Mouse (Mus musculus) cerebellum, adult 8-10 months (tissue): ENCODE measurements around the gene Cyp27a1.

Experiments used
- DNase-seq: peaks from one replicate; pipeline ENCODE4 v3.0.0; 2022

The Cyp27a1 gene

DNA sequence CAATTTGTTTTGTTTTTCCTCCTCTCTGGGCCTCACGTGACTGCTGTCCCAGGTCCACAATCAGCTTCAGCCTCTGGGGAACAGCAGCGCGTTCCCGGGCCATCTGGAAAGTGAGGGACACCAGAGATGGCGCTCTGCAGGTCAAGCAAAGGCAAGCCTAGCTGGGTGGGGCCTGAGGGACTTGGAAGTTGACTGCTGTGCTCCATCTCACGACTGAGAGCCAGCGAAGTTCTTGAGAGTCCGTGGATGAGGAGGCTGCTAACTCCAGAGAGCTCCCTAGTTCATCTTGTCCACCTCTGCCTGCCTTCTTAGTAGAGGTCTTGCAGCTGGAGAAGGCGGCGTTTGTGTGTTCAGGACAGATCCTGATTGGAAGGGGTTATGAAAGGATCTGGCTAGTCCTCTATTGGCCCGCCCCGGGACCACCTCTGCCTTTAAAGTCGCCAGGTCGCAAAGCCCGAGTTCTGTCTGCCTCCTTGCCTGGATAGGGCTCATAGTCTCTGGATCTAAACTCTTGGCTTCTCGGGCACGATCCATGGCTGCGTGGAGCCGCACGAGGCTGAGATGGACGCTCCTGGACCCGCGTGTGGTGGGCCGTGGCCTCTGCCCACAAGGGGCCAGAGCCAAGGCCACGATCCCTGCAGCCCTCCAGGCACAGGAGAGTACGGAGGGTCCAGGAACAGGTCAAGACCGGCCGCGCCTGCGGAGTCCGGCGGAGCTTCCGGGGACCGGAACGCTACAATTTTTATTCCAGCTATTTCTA, at the start of gene Cyp27a1:
Cyp27a1 (plus strand) TSS at position 476 of the 760 bp plus-strand sequence.
- DNase-seq, result peak; percentile 17

DNA sequence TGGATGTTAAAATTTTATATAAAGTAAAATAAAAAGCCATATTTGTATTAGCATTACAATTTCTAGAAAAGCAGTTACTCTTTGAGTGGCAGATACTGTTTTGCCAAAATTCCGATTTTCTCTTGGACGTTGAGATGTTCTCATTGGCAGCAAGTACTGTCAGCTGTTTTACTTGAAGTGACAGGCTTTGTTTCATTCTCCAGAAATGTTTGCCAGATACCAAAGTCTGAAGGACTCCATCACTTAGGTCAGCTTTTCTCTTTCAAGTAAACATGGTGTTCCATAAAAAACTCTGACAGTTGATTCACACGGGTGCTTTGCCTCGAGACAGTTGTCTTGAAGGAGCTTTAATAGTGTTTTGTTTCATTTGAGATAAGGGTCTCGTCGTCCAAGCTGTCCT, 48.2 kb upstream of the Cyp27a1 start:
- no peak for DNase-seq

DNA sequence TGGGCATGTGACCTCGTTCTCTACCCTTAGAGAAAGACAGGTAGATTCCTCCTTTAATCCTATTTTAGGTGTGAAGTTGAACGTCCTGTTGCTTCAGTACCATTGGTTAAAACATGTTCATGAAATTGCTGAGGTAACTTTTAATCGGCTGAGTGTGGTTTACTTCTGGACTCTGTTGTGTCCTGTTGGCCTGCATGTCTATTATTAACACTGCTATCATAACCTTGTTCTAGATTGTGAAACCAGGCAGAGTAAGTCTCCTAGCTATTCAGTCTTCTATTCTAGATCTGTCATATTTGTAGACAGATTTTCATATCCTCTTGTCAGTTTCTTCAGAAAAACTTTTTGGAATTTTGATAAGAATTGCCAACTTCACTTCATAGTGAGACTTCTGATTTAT, 45.0 kb upstream of the Cyp27a1 start:
- DNase-seq, result no peak

DNA sequence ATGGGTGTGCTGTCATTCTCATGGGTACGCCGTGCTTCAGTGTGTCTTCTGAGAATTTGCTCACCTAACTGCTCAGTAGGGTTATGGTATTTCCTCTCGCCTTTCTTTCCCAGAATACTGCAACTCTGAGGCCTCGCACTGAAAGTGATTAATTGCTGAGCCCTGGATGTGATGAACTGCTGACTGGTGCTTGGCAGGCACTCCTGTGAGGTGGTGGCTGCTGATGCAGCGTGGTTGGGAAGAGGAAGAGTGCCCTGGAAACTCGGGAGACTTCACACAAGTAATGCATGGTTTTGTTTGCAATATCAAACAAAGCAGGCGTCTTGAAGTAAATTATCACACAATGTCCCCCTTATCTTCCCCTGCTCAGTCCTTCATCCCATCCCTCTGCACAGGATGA, 40.6 kb upstream of the Cyp27a1 start:
- no peak for DNase-seq

DNA sequence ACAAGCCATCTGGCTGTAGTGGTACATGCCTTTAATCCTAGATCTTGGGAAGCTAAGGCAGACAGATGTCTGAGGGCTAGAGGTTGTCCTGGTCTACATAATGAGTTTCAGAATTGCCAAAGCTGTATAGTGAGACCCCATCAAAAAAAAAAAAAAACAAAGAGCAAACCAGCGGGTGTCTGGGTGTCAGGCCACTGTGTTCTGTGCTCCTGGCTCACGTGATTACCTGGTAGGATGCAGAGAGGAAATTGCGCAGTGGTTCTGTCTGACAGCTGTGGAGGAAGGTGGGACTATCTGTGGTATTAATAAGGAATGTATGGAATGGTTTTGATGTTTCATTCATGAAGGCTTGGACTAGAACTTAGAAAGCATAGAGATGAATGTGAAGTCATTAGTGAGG, 36.5 kb upstream of the Cyp27a1 start:
- DNase-seq, result no peak

DNA sequence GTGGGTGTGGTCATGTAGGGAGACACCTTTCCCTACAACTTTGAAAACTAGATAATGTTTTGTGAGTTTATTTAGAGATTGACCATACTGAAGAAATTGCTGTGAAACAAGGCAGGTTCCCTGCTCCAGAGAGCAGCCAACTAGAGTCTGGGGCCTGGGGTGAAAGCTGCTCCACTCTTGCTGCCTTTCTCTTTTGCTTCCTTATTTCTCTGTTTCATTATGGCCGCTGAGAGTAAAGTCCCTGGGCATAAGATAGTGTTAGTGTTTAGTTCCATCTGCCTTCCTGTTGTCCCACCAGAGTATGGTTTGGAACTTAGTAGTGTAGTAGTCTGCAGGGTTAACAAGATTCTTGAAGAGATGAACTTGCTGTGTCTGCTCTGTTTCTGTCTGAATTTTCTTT, 35.5 kb upstream of the Cyp27a1 start:
- no peak for DNase-seq

DNA sequence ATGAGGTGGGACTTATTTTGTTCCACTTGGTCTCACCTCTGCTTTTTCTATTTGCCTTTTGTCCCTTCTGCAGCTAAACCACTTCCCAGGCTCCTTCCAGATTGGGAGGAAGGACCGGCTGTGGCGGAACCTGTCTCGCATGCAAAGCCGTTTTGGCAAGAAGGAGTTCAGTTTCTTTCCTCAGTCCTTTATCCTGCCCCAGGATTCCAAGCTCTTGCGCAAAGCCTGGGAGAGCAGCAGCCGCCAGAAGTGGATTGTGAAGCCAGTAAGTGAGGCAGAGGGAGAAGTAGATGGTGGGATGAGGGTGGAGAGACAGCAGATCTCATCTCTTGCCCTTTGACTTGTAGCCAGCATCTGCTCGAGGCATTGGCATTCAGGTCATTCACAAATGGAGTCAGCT, 26.2 kb upstream of the Cyp27a1 start:
- DNase-seq, result no peak

DNA sequence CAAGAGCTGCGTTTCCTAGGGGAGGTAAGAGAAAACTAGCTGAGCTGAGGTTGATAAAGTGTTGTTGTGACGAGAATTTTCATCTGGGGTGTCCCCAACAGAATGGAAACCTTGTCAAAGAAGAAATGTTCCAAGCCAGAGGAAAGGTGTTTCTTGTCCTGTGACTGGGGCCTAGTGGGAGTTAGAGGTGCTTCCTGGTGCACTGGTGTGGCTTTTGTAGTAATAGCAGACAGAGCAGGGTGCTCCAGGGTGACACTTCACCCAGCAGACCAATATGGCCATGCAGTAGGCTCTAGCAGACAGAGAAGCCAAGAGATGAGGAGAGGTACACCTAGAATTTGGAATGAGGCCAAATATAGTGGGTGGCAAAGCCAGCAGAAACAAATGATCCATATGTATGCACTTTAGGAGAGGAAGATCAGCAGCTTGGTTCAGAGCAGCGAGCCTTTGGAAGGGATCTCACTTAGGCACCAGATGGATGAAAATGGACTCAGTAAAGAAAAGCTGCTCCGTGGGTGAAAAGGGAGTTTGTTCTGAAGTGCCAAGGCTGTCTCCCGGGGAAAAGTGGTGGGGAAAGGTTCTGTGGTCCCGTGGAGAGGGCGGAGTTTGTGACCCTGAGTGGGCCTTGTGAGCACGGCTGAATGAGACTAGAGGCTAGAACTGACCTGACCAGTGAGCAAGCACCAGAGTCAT, 19.3 kb upstream of the Cyp27a1 start:
- DNase-seq, result no peak

DNA sequence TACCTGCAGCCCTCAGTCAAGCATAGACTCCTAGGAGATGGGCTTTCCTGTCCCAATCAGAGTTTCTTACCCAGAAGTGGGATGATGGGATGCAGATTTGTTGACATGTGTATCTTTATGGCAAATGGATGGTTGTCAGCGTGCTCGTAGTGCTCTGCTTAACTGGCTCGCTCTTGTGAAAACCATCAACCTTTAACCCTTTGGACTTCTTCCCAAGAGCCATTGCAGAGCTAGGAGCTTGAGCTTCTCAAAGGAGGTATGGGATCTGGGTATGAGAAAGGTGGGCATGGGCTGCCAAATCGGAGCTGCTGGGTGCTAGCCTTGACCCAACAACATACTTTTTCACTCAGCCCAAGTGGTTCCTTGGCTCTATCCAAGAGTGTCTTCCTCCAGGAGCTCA, 17.5 kb upstream of the Cyp27a1 start:
- no peak for DNase-seq

DNA sequence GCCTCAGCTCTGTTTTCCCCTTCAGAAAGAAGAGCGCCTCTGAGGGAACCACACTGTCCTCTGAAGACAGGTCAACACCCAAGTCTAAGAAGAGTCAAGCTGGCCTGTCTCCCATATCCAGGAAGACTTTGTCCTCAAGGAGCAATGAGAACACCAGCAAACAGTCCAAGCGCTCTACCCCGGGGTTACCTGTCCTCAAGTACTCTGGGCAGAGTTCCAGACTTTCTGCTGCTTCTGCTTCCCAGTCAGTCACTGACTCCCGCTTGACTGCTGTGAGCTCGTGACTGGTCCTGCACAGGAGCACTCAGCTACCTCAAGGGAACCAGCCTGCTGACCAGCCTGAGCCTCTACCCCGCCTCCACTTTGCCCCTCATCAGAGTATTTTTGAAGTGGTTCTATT, 16.0 kb upstream of the Cyp27a1 start:
- DNase-seq, result no peak

DNA sequence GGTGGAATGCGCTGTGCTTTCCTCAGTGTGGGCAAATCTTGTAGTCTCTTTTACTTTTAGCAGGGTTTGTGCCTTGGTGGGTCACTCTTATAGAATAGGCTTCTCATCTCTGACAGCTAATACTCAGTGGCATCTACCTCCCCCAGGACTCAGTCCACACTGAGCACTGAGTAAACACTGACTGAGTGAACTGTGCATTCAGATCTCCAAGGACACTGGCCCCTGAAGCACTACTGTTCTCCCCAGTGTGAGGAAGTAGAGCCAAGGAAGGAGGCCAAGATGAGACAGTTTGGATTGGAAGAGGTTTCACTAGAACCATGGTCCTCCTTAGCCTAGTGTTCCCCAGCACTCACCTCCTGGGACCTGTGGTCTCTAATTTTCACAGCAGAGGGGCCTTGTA, 15.0 kb upstream of the Cyp27a1 start:
- DNase-seq, result no peak

DNA sequence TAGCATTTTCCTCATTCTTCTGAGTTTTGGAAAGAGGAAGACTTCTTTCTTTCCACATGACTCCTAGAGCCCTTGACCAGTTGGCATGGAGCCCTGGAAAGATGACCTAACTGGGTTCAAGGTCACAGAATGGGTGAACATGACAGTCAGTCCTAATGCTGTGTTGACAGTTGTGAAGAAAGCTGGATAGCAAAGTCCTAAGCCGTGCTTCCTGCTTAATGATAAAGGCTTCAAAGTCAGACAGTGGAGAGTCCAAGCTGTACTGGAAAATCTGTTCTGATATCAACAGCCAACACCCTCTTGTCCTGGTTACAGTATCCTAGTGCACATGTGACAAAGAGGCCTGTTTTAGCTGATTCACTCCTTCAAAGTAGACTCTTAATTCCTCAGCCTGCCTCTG, 14.6 kb upstream of the Cyp27a1 start:
- no peak for DNase-seq

DNA sequence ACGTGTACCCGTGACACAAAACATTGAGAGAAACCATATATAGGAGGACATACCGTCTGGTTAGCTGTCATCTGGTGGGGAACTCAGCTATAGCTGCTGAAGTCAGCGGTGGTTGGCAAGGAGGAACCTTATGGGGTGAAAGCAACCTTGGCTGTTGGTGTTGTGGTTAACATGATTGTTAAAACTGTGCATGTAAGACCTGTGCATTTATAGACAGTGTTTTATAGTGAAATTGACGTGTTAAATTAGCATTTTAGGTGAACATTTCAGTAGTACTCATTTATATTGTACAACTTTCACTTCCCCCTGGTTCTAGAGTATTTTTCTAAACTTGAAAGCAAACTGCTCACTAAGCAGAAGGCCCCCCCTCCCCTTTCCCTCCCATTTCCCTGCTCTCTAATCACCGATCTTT, 11.2 kb upstream of the Cyp27a1 start:
- no peak for DNase-seq

DNA sequence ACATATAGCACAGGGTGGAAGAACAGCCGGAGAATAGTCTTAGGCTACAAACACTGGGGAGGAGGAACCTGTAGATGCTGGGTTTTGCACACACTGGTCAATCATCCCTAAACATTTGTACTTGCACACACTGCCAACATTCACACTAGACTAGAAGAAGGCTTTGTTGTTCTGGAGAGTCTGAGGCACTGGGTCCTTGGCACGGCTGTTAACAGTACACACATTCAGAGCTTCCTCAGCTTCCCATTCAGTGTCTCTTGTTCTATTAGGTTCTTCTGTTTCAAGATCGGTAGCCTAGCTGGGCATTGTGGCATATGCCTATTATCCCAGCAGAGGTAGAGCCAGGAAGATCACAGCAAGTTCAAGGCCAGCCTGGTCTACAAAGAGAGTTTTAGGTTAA, 9.2 kb upstream of the Cyp27a1 start:
- DNase-seq, result no peak

DNA sequence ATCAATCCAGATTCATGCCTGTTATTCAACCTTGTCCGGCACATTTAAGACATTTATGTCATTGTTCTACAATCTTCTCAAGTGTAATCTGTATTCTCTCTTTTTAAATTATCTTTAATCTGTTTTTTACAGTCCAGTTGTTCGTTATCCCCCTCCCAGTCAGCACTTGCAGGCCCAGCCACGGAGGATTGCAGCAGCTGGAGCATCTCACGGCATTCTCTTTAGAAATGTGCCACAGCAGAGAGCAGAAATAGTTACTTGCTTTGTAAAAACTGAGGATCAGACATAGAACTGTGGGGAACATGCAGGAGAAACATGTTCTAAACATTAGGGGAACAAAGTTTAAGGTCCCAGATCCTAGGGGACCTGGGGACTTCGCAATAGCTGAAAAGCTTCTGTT, 8.4 kb upstream of the Cyp27a1 start:
- DNase-seq, result no peak

DNA sequence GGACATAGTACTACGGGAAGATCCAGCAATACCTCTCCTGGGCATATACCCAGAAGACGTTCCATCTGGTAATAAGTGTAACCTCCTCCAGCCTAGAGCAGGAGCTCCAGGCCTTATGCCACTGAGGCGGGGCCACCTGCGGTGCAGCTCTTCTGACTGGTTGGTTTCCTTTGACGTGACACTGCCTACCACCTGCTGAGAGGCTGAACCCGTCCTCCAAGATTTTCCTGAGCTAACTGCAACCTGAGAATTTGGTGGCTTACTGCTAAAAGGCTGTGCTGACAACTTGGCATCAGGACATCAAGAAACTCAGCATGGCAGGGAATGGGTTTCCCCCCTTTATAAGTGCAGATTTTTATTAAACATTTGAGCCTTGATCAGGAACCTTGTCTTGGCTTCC, 3.8 kb upstream of the Cyp27a1 start:
- no peak for DNase-seq

DNA sequence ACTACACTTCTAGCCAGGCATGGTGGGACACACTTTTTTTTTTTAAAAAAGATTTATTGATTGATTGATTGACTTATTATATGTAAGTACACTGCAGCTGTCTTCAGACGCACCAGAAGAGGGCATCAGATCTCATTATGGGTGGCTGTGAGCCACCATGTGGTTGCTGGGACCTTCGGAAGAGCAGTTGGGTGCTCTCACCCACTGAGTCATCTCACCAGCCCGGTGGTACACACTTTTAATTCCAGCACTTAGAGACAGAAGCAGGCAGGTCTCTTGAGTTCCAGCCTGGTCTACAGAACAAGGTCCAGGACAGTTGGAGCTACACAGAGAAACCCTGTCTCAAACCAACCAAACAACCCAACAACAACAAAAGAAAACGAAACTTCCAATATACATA, 1.3 kb upstream of the Cyp27a1 start:
- DNase-seq, result no peak

DNA sequence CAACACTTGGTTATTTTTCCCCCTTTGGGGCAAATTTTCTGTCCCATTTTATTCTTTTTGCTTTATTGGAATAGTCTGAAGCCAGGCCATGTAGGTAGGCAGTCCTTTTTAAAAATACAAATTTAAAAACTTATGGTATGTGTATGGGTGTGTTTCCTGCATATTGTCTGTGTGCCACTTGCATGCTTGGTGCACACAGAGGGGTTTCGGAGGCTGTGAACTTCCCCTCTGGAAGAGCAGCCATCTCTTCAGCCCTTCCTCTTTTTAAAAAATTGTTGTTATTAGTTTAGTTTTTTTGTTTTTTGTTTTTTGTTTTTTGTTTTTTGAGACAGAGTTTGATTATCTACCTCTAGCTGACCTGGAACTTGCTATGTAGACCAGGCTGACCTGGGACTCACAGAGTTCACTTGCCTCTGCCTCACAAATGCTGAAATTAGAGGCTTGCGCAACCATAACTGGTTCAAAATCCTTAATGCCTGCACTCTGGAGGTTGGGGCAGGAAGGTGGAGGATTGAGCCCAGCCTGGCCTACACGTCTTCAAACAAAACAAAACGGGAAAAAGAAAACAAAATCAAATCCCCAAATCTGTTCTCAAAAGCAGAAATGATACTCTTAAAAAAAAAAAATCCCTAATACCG, 794 bp upstream of the Cyp27a1 start:
- DNase-seq, result no peak

DNA sequence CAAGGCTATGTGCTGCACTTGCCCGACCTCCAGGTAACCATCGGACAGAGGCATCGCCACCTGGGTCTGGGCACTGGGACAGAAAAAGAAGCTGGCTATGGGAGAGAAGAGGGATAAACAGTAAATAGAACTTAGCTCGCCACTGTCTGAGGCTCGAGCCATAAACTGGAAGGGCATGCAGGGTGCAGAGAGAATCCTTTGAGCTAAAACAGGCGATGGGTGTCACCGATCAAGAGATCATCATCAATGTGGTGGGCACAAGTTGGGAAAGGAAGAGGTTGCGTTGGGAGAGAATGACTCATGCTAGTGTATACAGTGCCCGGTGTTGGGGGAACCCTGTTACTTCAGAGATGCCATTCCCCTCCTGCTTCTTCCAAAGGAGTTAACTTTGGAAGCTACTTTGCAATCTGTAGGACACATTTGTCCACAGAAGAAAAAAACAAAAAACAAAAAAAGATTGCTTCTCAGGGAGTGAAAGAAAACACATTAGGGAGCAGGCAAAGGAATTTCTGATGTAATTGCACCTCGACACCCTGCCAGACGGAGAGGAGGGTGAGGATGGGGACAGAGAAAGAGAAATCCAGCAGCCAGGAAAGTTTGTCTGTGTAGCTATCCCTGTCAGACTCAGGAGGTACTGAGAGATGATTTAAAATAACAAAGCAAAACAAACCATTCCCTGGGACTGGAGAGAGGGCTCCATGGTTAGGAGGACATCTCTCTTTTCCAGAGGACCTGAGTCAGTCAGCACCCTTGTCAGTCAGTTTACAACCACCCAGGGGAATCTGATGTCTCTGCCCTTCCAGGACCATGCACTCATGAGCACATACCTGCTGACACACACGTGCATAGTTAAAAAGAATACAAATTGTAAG, 721 bp downstream of the Cyp27a1 start:
- no peak for DNase-seq

DNA sequence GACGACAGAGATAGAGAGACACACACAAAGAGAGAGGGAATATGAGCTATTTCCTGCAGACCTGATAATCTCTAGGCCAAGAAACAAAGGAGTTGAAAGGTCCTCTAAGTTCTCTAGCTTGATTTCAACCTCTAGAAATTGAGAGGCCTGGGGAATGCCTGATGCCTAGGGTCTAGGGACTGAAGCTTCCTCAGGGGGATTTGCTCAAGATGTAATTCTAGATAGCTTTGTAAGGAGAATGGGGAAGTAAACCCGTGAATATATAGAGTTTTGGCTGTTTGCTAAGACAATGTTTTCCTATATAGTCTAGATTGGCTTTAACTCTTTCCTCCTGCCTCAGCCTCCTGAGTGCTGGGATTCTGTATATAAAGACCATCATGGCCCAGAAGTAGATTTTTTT, 1.6 kb downstream of the Cyp27a1 start:
- DNase-seq, result no peak

DNA sequence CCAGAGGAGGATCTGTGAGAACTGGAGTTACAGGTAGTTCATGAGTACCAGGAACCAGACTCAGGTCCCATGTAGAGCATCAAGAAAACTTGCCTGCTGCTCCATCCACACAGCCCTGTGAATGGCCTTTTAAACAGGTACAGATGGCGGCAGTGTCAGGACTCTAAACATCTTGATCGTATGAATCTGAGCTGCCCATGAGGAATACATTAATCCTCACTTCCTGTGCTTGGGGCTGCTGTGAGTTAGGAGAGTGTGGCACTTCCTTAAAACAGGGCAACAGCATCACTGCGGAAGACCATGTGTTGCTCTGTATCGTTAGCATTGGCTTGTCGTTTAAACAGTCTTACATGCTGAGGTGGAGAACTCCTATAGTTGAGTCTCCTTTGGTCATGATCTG, 2.1 kb downstream of the Cyp27a1 start:
- no peak for DNase-seq

DNA sequence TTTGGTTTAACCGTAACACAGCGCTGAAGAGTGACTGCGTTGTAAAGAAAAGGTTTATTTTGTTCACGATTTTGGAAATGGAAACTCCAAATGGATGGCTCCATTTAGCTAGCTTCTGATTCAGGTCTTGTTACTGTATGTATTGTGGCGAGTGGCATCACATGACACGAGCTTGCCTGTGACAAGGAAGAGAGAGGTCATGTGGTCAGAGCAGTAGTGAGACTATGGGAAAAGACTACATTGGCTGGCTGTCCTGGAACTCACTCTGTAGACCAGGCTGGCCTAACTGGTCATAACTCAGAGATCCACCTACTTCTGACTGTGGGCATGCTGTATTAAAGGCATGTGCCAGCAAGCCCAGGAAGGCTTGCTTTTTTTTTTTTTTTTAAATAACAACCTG, 2.5 kb downstream of the Cyp27a1 start:
- DNase-seq, result no peak

DNA sequence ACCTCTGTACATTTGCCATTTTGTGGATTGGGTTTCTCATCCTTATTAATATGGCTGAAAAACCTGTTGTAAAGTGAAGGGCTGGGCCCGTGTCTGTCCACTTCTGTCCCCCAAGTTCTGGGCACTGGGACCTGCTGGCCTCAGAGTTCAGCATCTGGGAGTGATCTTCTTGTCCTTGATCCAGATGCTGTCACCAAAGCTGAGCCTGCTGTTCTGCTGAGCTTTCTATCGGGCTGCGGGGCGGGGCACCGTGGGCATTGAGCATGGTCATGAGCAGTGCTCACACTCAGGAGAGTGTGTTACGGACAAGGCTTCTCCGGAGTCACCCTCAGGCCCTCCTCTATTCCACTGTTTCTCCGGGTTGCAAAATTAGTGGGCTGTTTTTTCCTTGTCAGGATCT, 4.7 kb downstream of the Cyp27a1 start:
- no peak for DNase-seq
